Mouse (Mus musculus) lung, postnatal 0 days (tissue): ENCODE results near the gene Tnfaip3.

ENCODE experiments used
- CTCF ChIP-seq: IDR thresholded peaks from 2 replicates; pipeline ENCODE4 v1.5.1; 2016; ENCODE audit warnings: antibody characterized with exemption, mild to moderate bottlenecking
- EP300 ChIP-seq: IDR thresholded peaks from 2 replicates; pipeline ENCODE4 v1.6.1; 2016; ENCODE audit warnings: antibody characterized with exemption, mild to moderate bottlenecking, control low read depth

- TF ChIP-seq CTCF, result no peak
- no peak for TF ChIP-seq EP300
Measured at GRCm38 (mm10) chr10:19008607-19008940, 6.9 kb downstream of the Tnfaip3 start.
